Mouse (Mus musculus) kidney, adult 2 months (tissue): ENCODE data around the gene Gtf2a1. TPM values are rescaled to one million over a fixed set of nuclear protein-coding genes. Genes with fewer than 3 reads are reported as not detected.

Experiments
- DNase-seq: peaks from one replicate; pipeline ENCODE4 v3.0.0; 2021
- H3K27ac ChIP-seq: fragments of 200-500 bp; 2 replicates; pipeline ENCODE4 v1.5.1; 2012; ENCODE audit warnings: low read depth, low read length, control low read depth, inconsistent platforms; ENCODE audit not compliant: insufficient read depth
- H3K27me3 ChIP-seq: fragments of 200-500 bp; replicated peaks from 2 replicates; pipeline ENCODE4 v1.6.1; 2012; ENCODE audit warnings: mild to moderate bottlenecking, moderate library complexity, low read length, inconsistent platforms; ENCODE audit not compliant: control insufficient read depth, insufficient read depth
- H3K36me3 ChIP-seq: fragments of 200-500 bp; 2 replicates; pipeline ENCODE4 v1.6.1; 2012; ENCODE audit warnings: mild to moderate bottlenecking, moderate library complexity, low read length, inconsistent platforms; ENCODE audit not compliant: control insufficient read depth, insufficient read depth
- H3K4me1 ChIP-seq: fragments of 200-500 bp; 2 replicates; pipeline ENCODE4 v1.6.1; 2011; ENCODE audit warnings: low read length; ENCODE audit not compliant: control insufficient read depth, insufficient read depth
- H3K4me3 ChIP-seq: fragments of 200-500 bp; 2 replicates; pipeline ENCODE4 v1.5.1; 2011; ENCODE audit warnings: mild to moderate bottlenecking, low read depth, low read length, control low read depth; ENCODE audit not compliant: insufficient read depth
- CTCF ChIP-seq: fragments of 200-500 bp; conservative IDR thresholded peaks from 2 replicates; pipeline ENCODE4 v1.5.1; 2011; ENCODE audit warnings: low read depth, mild to moderate bottlenecking, control low read depth, low read length, moderate library complexity, mixed read lengths; ENCODE audit not compliant: insufficient read depth, insufficient read length
- POLR2A ChIP-seq: fragments of 200-500 bp; IDR thresholded peaks from one replicate; pipeline ENCODE4 v1.6.1; 2011; ENCODE audit warnings: low read depth, low read length, control low read depth
- WGBS: fragments of 180-500 bp; shearing (Covaris S2); methylation state at CpG from one replicate; pipeline ENCODE4 v1.1.7; 2018; 5-methylcytosine and 5-hydroxymethylcytosine counted together
- polyA plus RNA-seq: library from polyadenylated mRNA; depleted of rRNA; stranded (reverse); fragments of >200 nt; gene quantifications from 2 replicates; pipeline ENCODE4 v1.2.3, GENCODE M21; 2012; rRNA removed

The Gtf2a1 gene
- 12.4 and 14.2 TPM in 2 replicates for polyA plus RNA-seq

GRCm38 (mm10) chr12:91589847-91590690 is at the start of gene Gtf2a1:
Gtf2a1 (minus strand) TSS chr12:91590487.
- TF ChIP-seq POLR2A (peak; percentile 97), CTCF (no peak)
- Histone ChIP-seq H3K4me3 (peak within 1 kb of the TSS; percentile 82), H3K27me3 (no peaks in the 10 kb centered on the region), H3K27ac (peak within 1 kb of the TSS; percentile 93), H3K4me1 (peaks cover 4% of the 10 kb centered on the region; the same call in 1 of the 2 replicates), H3K36me3 (no peaks in the 10 kb centered on the region; the same call in 1 of the 2 replicates)
- DNase-seq, result peak; percentile 97
- under 1% methylated on average over 94 of the region's 99 CpGs for WGBS

GRCm38 (mm10) chr12:91638351-91638750 is 48.1 kb upstream of the Gtf2a1 start:
- TF ChIP-seq POLR2A, result no peak
- no peak for TF ChIP-seq CTCF
- peak; percentile 58 for DNase-seq
- Histone ChIP-seq H3K27me3 (no peaks in the 10 kb centered on the region), H3K4me3 (no peak overlapping the region), H3K36me3 (peaks cover 1% of the 10 kb centered on the region; the same call in 1 of the 2 replicates), H3K4me1 (peaks cover 9% of the 10 kb centered on the region), H3K27ac (no peak overlapping the region)
- 44% methylated on average over 3 of the region's 3 CpGs for WGBS

GRCm38 (mm10) chr12:91637136-91637909 is 47.0 kb upstream of the Gtf2a1 start:
- no peak for TF ChIP-seq CTCF
- no peak for TF ChIP-seq POLR2A
- WGBS, result 33% methylated on average over 12 of the region's 12 CpGs
- Histone ChIP-seq H3K27me3 (no peaks in the 10 kb centered on the region), H3K4me1 (peaks cover 9% of the 10 kb centered on the region), H3K27ac (peak overlapping the region; percentile 67; the same call in 1 of the 2 replicates), H3K36me3 (peaks cover 1% of the 10 kb centered on the region; the same call in 1 of the 2 replicates), H3K4me3 (no peak overlapping the region)
- DNase-seq, result peak; percentile 63

DNA sequence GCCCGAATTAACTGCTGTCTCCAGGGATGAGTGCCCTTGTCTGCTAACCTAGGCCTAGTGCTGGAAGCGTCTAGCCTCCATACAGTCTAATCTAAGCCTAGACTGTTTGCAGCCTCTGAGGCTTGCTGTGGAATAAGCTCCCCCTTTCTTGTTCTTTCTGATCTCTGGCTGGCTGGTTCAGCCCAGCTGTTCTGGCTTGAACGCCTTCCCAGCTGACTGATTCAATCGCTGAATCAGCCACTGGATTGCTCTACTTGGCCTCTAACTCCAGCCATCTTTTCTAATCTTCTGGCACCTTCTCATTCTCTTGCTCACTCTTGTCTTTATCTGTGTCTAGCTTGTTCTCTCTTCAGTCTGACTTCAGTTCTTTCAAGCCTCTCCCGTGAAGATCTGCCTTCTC is 36.2 kb upstream of the Gtf2a1 start:
- WGBS, result 70% methylated on average over 5 of the region's 5 CpGs
- Histone ChIP-seq H3K36me3 (no peaks in the 10 kb centered on the region), H3K4me3 (no peak overlapping the region), H3K27me3 (no peaks in the 10 kb centered on the region), H3K4me1 (no peaks in the 10 kb centered on the region), H3K27ac (no peak overlapping the region)
- no peak for TF ChIP-seq POLR2A
- no peak for TF ChIP-seq CTCF
- no peak for DNase-seq

DNA sequence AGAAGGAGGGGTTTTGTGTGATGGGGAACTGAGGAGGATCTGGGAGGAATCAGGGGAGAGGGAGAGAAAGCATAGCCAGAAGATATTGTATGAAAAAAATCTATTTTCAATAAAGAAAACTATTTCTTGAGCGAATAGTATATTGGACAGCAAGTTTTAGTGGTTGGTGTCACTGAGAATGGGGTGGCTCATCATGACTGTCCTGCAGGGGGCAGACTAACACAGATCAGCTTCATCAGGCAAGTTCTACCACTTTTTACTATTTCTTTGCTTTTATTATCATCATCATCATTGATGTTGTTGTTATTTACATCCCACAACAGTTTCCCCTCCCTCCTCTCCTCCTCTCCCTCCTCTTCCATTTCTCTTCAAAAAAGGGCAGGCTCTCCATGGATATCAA is 34.7 kb upstream of the Gtf2a1 start:
- TF ChIP-seq POLR2A (no peak), CTCF (peak; percentile 80)
- WGBS, result 74% methylated on average over 1 of the region's 1 CpGs
- Histone ChIP-seq H3K36me3 (no peaks in the 10 kb centered on the region), H3K4me1 (no peaks in the 10 kb centered on the region), H3K27ac (no peak overlapping the region), H3K4me3 (no peak overlapping the region), H3K27me3 (no peaks in the 10 kb centered on the region)
- DNase-seq, result peak; percentile 58

DNA sequence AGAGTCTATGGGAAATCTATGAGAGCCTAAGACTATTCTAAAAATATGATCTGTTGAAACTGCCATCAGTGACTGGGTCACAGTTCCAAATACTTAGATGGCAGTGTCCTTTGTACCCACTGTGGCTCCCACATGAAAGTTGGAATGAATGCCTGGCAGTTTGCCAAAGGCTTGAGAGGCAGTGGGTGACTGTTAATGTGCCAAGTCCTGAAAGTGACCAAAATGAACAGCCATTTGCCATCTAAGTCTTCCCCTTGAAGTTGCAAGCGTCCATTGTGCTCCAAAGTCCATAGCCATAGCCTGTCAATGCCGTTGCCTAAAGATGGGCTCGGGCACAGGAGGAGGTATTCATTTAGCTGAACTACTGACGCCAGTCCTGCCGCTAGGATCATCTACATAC is 19.1 kb upstream of the Gtf2a1 start:
- WGBS, result 86% methylated on average over 5 of the region's 5 CpGs
- no peaks in the 10 kb centered on the region for H3K27me3 ChIP-seq
- no peaks in the 10 kb centered on the region for H3K4me1 ChIP-seq
- TF ChIP-seq POLR2A, result no peak
- TF ChIP-seq CTCF, result no peak
- no peak overlapping the region for H3K27ac ChIP-seq
- no peaks in the 10 kb centered on the region for H3K36me3 ChIP-seq
- DNase-seq, result peak; percentile 67
- H3K4me3 ChIP-seq, result no peak overlapping the region

- Histone ChIP-seq H3K4me1 (no peaks in the 10 kb centered on the region), H3K27ac (no peak overlapping the region), H3K36me3 (no peaks in the 10 kb centered on the region), H3K4me3 (no peak overlapping the region), H3K27me3 (no peaks in the 10 kb centered on the region)
- DNase-seq, result no peak
- TF ChIP-seq CTCF (no peak), POLR2A (no peak)
- 70% methylated on average over 7 of the region's 7 CpGs for WGBS
These were observed 17.4 kb upstream of the Gtf2a1 start for GRCm38 (mm10) chr12:91607678-91608077.
